Mouse (Mus musculus) ES-Bruce4 (cell line): Measurements from ENCODE around the gene Shroom3. TPM values are rescaled to one million over a fixed set of nuclear protein-coding genes. Genes with fewer than 3 reads are reported as not detected.

Experiments used
- H3K27ac ChIP-seq: 2 replicates; pipeline ENCODE4 v1.5.1; 2012; ENCODE audit warnings: low read length, inconsistent platforms; ENCODE audit not compliant: insufficient read depth
- H3K27me3 ChIP-seq: 2 replicates; pipeline ENCODE4 v1.6.1; 2012; ENCODE audit warnings: mild to moderate bottlenecking, low read length, inconsistent platforms; ENCODE audit not compliant: control insufficient read depth, poor library complexity, insufficient read depth, severe bottlenecking
- H3K36me3 ChIP-seq: 2 replicates; pipeline ENCODE4 v1.6.1; 2012; ENCODE audit warnings: inconsistent platforms, mild to moderate bottlenecking, low read length, moderate library complexity; ENCODE audit not compliant: control insufficient read depth, poor library complexity, insufficient read depth, severe bottlenecking
- H3K4me1 ChIP-seq: one replicate; pipeline ENCODE4 v1.8.1; 2011; ENCODE audit warnings: low read length; ENCODE audit not compliant: control insufficient read depth, insufficient read depth
- H3K4me3 ChIP-seq: 2 replicates; pipeline ENCODE4 v1.5.1; 2011; ENCODE audit warnings: low read depth, mild to moderate bottlenecking, low read length
- H3K9ac ChIP-seq: 2 replicates; pipeline ENCODE4 v1.6.1; 2012; ENCODE audit warnings: low read depth, mild to moderate bottlenecking, inconsistent platforms; ENCODE audit not compliant: poor library complexity, severe bottlenecking
- H3K9me3 ChIP-seq: replicated peaks from 2 replicates; pipeline ENCODE4 v1.6.1; 2012; ENCODE audit warnings: mild to moderate bottlenecking, low read length, inconsistent platforms; ENCODE audit not compliant: control insufficient read depth, poor library complexity, insufficient read depth, severe bottlenecking
- CTCF ChIP-seq: IDR thresholded peaks from one replicate; pipeline ENCODE4 v1.8.1; 2011; ENCODE audit warnings: low read depth, low read length
- EP300 ChIP-seq: IDR thresholded peaks from 2 replicates; pipeline ENCODE4 v1.6.1; 2011; ENCODE audit warnings: low read depth, low read length; ENCODE audit not compliant: insufficient read depth
- POLR2A ChIP-seq: IDR thresholded peaks from one replicate; pipeline ENCODE4 v1.8.1; 2011; ENCODE audit warnings: low read length; ENCODE audit not compliant: insufficient read depth
- polyA plus RNA-seq: library from polyadenylated mRNA; stranded (reverse); fragments of >200 nt; gene quantifications from 2 replicates; pipeline ENCODE4 v1.2.4, GENCODE M21; 2011; ENCODE audit warnings: low read depth; ENCODE audit not compliant: missing spikeins, insufficient read depth, insufficient read length

Gene Shroom3
- polyA plus RNA-seq, 1 experiment: 49.1 TPM

GRCm38 (mm10) chr5:93005815-93006341 is 322.6 kb downstream of the Shroom3 start:
- Histone ChIP-seq H3K36me3 (no peaks in the 10 kb centered on the region), H3K4me3 (peak overlapping the region; percentile 68), H3K9ac (peak overlapping the region; percentile 68), H3K4me1 (peaks cover 1% of the 10 kb centered on the region), H3K9me3 (no peaks in the 10 kb centered on the region), H3K27ac (peak overlapping the region; percentile 72), H3K27me3 (no peaks in the 10 kb centered on the region)
- TF ChIP-seq POLR2A (no peak), CTCF (no peak), EP300 (no peak)

- no peak overlapping the region for H3K27ac ChIP-seq
- H3K4me1 ChIP-seq: peaks cover 1% of the 10 kb centered on the region
- H3K9me3 ChIP-seq: no peaks in the 10 kb centered on the region
- H3K4me3 ChIP-seq: no peak overlapping the region
- no peaks in the 10 kb centered on the region for H3K36me3 ChIP-seq
- H3K27me3 ChIP-seq: no peaks in the 10 kb centered on the region
- no peak for TF ChIP-seq POLR2A
- no peak overlapping the region for H3K9ac ChIP-seq
Observed at GRCm38 (mm10) chr5:93008256-93008655, 325.0 kb downstream of the Shroom3 start.

Other genes with a start within 250 kb of the Shroom3 start
- 99.7 and 109 TPM in 2 replicates for gene Nup54, start 248.2 kb upstream of the Shroom3 start, polyA plus RNA-seq
- 62.1 and 62.8 TPM in 2 replicates for gene Scarb2, start 176.6 kb upstream of the Shroom3 start, polyA plus RNA-seq
- gene Fam47e, start 128.4 kb upstream of the Shroom3 start, polyA plus RNA-seq: not detected in 2 replicates
- gene Stbd1, start 80.4 kb upstream of the Shroom3 start, polyA plus RNA-seq: 2.7 and 2.8 TPM in 2 replicates
- gene Ccdc158, start 8.2 kb upstream of the Shroom3 start, polyA plus RNA-seq: 4.7 and 5.4 TPM in 2 replicates